Mouse (Mus musculus) hindbrain, embryonic 13.5 days (tissue): ENCODE results near the gene 5730522E02Rik. TPM values are rescaled to one million over a fixed set of nuclear protein-coding genes. Genes with fewer than 3 reads are reported as not detected.

Experiments
- ATAC-seq: fragments of 200-750 bp; cut with Nextera tagmentation; 2 replicates; pipeline ENCODE4 v1.8.0; 2017; ENCODE audit warnings: moderate TSS enrichment; ENCODE audit not compliant: low FRiP score
- H3K27ac ChIP-seq: fragments of 300-500 bp; sonication (generic); 2 replicates; pipeline ENCODE4 v1.5.1; 2015; ENCODE audit warnings: inconsistent platforms, mild to moderate bottlenecking, moderate library complexity
- H3K27me3 ChIP-seq: fragments of 300-500 bp; sonication (generic); 2 replicates; pipeline ENCODE4 v1.6.1; 2015; ENCODE audit warnings: mild to moderate bottlenecking, inconsistent platforms
- H3K36me3 ChIP-seq: fragments of 300-500 bp; sonication (generic); 2 replicates; pipeline ENCODE4 v1.6.1; 2015; ENCODE audit warnings: mild to moderate bottlenecking, inconsistent platforms
- H3K4me1 ChIP-seq: fragments of 300-500 bp; sonication (generic); replicated peaks from 2 replicates; pipeline ENCODE4 v1.6.1; 2015; ENCODE audit warnings: inconsistent platforms
- H3K4me2 ChIP-seq: fragments of 300-500 bp; sonication (generic); 2 replicates; pipeline ENCODE4 v1.6.1; 2015; ENCODE audit warnings: inconsistent platforms, mild to moderate bottlenecking, moderate library complexity
- H3K4me3 ChIP-seq: fragments of 300-500 bp; sonication (generic); 2 replicates; pipeline ENCODE4 v1.5.1; 2015; ENCODE audit warnings: mild to moderate bottlenecking, inconsistent platforms
- H3K9ac ChIP-seq: fragments of 300-500 bp; sonication (generic); 2 replicates; pipeline ENCODE4 v1.6.1; 2015; ENCODE audit warnings: mild to moderate bottlenecking, inconsistent platforms
- H3K9me3 ChIP-seq: fragments of 300-500 bp; sonication (generic); 2 replicates; pipeline ENCODE4 v1.6.1; 2016; ENCODE audit warnings: inconsistent platforms
- WGBS: fragments of 180-500 bp; shearing (Covaris S2); methylation state at CpG from one replicate; pipeline ENCODE4 v1.1.7; 2015; 5-methylcytosine and 5-hydroxymethylcytosine counted together
- polyA plus RNA-seq: library from polyadenylated mRNA; unstranded; fragments of >200 nt; fragmentation: Nextera tagmentation; extraction: Ambion mirVana; gene quantifications from 2 replicates; pipeline ENCODE4 v1.2.1, GENCODE M21; 2015

The 5730522E02Rik gene
- polyA plus RNA-seq, 1 experiment from 2014 or later, result 15.7 TPM

DNA sequence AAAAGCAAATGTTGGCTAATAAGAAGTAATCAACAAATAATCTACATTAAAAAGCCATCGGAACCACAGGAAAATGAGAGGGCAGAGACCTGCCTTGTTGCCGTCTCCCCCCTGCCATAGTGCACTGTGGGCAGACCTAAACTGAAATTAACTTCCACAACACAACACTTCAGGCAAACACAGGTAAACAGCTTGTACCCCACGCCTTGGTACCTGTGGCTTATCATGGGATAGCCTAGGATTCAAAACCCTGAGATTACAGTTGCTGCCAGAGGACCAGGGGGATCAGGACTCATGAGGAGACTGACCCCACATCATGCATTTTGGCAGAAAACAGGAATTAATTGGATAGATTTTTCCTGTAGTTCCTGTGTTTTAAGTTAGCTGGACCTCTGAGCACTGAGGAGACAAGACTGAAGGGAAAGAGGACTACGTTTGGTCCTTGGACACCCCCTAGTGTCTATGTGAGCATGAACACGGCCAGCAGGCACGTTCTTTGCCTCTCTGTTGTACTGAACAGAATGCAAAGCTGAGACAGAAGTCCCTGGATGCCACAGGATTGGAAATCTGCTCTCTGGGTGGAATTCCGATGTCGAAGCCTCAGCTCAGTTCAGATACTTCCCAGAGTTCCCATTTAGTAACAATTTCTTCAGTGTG is 136.8 kb downstream of the 5730522E02Rik start:
- Histone ChIP-seq H3K27ac (peak overlapping the region; percentile 25), H3K9me3 (no peaks in the 10 kb centered on the region), H3K9ac (no peak overlapping the region), H3K4me3 (no peak overlapping the region), H3K4me1 (peaks cover 10% of the 10 kb centered on the region; the same call in 1 of the 2 replicates), H3K27me3 (no peaks in the 10 kb centered on the region), H3K36me3 (no peaks in the 10 kb centered on the region), H3K4me2 (no peak overlapping the region)
- ATAC-seq, result peak; percentile 89
- 46% methylated on average over 8 of the region's 8 CpGs for WGBS

DNA sequence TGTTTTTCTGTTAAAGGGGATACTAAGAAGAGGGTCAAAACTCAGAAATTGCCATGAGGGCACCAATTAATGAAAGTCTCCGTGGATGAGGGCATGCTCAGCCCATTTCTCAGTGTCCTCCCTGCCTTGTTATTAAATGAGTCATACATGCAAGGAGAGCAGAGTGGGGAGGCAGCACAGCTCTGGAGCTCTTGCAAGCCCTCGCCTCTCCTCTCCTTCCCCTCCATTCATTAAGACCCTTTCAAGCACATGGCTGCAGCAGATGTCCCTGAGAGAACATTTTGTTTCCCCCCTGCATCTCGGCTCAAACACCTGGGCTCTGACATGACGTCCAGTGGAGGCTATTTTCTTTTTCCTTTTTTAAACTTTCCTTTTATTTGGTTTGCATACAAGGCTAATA is 138.5 kb downstream of the 5730522E02Rik start:
- H3K9me3 ChIP-seq, result no peaks in the 10 kb centered on the region
- H3K9ac ChIP-seq, result no peak overlapping the region
- H3K27ac ChIP-seq, result peak overlapping the region; percentile 50
- no peak overlapping the region for H3K4me2 ChIP-seq
- H3K4me1 ChIP-seq, result peaks cover 10% of the 10 kb centered on the region; the same call in 1 of the 2 replicates
- H3K36me3 ChIP-seq, result no peaks in the 10 kb centered on the region
- WGBS, result 47% methylated on average over 4 of the region's 4 CpGs
- no peaks in the 10 kb centered on the region for H3K27me3 ChIP-seq
- no peak overlapping the region for H3K4me3 ChIP-seq
- peak; percentile 27; the same call in 1 of the 2 replicates for ATAC-seq

DNA sequence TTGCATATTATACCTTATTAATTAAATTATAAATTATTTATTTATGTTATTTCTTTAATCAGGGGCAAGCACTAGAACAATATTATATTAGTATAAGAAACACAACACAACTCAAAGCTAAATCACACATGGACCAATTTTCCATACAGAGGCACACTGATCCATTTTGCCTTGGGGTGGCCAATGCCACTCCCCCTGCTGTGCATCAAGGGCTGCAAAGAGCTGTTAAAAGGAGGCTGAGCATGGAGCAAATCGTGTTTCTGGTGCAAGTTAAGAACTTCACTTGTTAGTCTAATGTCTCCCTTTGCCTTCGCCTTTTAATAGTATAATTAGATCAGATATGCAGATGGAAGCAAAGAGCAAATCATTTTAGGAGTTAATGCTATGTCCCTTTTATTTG is 147.3 kb downstream of the 5730522E02Rik start:
- H3K4me1 ChIP-seq, result peaks cover 4% of the 10 kb centered on the region; the same call in 1 of the 2 replicates
- ATAC-seq, result no peak

DNA sequence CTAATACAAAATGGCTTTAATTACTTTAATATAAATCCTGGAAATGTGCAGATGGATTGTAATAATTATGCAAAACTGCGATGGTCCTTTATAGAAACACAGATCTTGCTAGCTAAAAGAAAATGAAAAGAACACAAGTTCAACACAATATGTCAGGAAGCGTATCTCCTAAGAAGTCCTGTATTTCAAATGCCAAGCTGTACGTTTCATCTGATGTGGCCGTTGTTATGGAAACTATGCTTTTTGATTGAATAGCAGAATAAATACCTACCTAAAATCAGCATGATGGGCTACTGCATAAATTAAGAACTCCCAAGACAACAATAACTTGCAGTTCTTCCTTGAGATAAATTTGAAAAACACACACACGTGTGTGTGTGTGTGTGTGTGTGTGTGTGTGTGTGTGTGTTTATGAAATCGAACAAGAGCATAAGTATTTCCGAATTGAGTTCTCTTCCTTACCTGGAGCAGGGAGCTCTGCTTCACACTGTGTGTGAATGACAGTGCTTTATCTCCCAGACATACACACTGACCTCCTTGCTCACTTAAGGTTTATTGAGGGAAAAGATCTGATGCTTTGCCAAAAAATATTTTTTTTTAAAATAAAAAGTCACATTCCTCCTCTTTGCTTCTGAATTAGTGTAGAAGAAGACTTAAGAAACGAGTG is 149.0 kb downstream of the 5730522E02Rik start:
- Histone ChIP-seq H3K27ac (no peak overlapping the region; the same call in 1 of the 2 replicates), H3K4me1 (peaks cover 4% of the 10 kb centered on the region; the same call in 1 of the 2 replicates), H3K9me3 (no peaks in the 10 kb centered on the region), H3K4me2 (no peak overlapping the region), H3K9ac (no peak overlapping the region), H3K4me3 (no peak overlapping the region), H3K27me3 (no peaks in the 10 kb centered on the region), H3K36me3 (no peaks in the 10 kb centered on the region)
- no peak for ATAC-seq
- WGBS, result 62% methylated on average over 8 of the region's 8 CpGs

More for the DNA sequence above, 147.3 kb downstream of the 5730522E02Rik start:
- Histone ChIP-seq H3K4me2 (no peak overlapping the region), H3K36me3 (no peaks in the 10 kb centered on the region), H3K9ac (no peak overlapping the region), H3K27ac (no peak overlapping the region), H3K9me3 (no peaks in the 10 kb centered on the region), H3K27me3 (no peaks in the 10 kb centered on the region), H3K4me3 (no peak overlapping the region)
- WGBS, result 44% methylated on average over 2 of the region's 2 CpGs

DNA sequence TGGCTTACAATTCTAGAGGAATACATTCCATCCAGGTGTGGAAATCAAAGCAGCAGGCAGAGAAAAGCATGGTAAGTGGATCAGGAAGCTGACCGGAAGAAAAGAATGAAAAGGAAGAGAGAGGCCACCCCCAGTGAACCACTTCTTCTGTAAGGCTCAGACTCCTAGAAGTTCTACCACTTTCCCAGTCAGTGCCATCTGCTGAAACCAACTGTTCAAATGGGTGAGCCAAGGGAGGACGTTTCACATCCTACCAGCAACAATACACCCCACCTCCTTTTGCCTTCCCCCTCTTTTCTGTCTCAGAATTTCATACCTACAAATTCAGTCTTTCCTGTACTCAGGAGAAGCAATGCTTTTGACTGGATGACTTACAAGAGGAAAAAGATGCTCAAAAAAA is 197.0 kb downstream of the 5730522E02Rik start:
- peaks cover 10% of the 10 kb centered on the region; the same call in 1 of the 2 replicates for H3K4me1 ChIP-seq
- H3K27me3 ChIP-seq, result no peaks in the 10 kb centered on the region
- H3K27ac ChIP-seq, result no peak overlapping the region
- H3K9me3 ChIP-seq, result no peaks in the 10 kb centered on the region
- WGBS, result 72% methylated on average over 2 of the region's 2 CpGs
- no peak for ATAC-seq
- H3K9ac ChIP-seq, result no peak overlapping the region
- H3K36me3 ChIP-seq, result no peaks in the 10 kb centered on the region
- H3K4me2 ChIP-seq, result no peak overlapping the region
- no peak overlapping the region for H3K4me3 ChIP-seq

DNA sequence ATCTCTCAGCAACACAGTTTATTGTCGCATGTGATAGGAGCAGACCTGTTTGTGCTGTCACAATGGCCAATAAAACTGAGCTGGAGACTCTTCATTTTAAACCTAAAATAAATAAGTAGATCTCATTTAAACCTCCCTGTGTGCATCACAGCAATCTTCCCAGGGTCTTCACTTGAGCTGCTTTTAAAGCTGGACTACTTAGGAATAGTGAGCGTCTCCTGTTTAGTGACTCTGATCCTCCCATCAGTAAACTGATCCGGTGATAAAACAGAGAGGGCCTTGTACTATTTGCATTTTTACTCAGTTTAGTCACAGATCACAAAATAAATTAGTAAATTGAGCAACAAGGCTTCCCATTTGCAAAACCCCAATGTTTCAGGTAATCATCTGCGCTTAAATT is 206.5 kb downstream of the 5730522E02Rik start:
- H3K4me2 ChIP-seq, result no peak overlapping the region
- no peak overlapping the region for H3K27ac ChIP-seq
- H3K4me3 ChIP-seq, result no peak overlapping the region
- no peaks in the 10 kb centered on the region for H3K36me3 ChIP-seq
- H3K27me3 ChIP-seq, result no peaks in the 10 kb centered on the region
- 84% methylated on average over 4 of the region's 4 CpGs for WGBS
- H3K9ac ChIP-seq, result no peak overlapping the region
- H3K9me3 ChIP-seq, result no peaks in the 10 kb centered on the region
- 0 out of 2 replicates have a peak, but pooled peaks cover 4% of the 10 kb centered on the region for H3K4me1 ChIP-seq
- ATAC-seq, result no peak

DNA sequence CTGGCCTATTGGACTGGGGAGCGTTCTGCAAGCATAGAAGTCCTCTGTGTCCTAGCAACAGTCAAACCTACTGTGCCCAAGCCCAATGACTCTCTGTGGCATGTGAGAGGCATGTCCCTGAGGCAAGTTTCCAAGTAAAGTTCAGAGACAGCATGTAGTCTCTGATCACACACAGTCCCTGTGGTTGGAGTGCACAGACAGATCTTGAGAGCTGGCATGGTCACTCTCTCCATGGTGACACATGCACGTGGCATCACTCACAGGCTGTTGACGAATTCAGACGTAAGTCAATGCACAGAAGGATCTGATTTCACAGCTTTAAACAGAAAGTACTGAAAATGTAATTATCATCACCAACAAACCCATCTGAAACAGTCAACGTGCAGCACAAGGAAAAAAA is 210.8 kb downstream of the 5730522E02Rik start:
- no peaks in the 10 kb centered on the region for H3K36me3 ChIP-seq
- no peak overlapping the region for H3K4me2 ChIP-seq
- no peak overlapping the region for H3K27ac ChIP-seq
- no peak overlapping the region for H3K9ac ChIP-seq
- H3K27me3 ChIP-seq, result no peaks in the 10 kb centered on the region
- 64% methylated on average over 5 of the region's 5 CpGs for WGBS
- no peaks in the 10 kb centered on the region for H3K9me3 ChIP-seq
- H3K4me1 ChIP-seq, result 0 out of 2 replicates have a peak, but pooled peaks cover 6% of the 10 kb centered on the region
- ATAC-seq, result no peak
- H3K4me3 ChIP-seq, result no peak overlapping the region

DNA sequence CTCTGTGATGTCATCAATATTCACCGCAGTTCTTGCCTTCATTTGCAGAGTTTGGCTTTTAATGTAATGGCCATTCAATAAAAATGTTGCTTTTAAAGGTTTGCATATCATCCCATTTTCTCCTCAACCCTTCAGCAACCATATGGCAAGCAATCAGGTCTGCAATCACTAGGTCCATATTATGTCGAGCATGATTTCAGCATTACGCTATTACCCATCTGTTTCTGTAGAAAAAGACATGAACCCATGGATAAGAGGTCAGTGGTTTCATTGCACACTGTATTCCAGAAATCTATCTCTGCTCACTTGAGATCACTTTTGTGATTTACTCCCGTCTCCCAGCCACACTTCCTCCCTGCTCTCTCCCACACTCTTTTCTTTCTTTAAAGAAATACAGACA is 213.1 kb downstream of the 5730522E02Rik start:
- WGBS, result 62% methylated on average over 4 of the region's 4 CpGs
- H3K27me3 ChIP-seq, result no peaks in the 10 kb centered on the region
- H3K9me3 ChIP-seq, result no peaks in the 10 kb centered on the region
- no peak overlapping the region for H3K4me2 ChIP-seq
- no peaks in the 10 kb centered on the region for H3K36me3 ChIP-seq
- peaks cover 13% of the 10 kb centered on the region; the same call in 1 of the 2 replicates for H3K4me1 ChIP-seq
- ATAC-seq, result no peak
- H3K4me3 ChIP-seq, result no peak overlapping the region
- peak overlapping the region; percentile 44 for H3K27ac ChIP-seq
- no peak overlapping the region for H3K9ac ChIP-seq

DNA sequence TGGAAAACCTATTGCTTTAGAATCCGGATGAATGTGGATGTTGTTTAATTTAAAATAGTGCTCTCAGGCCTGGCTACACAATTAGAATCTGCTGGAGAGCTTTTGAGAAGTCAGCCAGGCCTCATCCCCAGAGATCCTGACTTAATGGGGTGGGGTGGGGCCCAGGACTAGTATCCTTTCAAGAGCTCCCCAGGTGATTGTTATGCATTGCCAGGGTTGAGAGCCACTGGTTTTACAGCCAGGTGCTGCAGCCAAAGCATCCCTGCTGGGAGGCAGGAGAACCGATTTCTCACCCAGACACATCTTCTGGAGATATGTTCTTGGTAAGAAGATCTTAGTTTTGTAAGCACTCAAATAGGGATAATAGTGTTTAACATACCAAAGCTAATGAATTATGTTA is 216.4 kb downstream of the 5730522E02Rik start:
- H3K9me3 ChIP-seq, result no peaks in the 10 kb centered on the region
- no peak overlapping the region for H3K9ac ChIP-seq
- no peaks in the 10 kb centered on the region for H3K36me3 ChIP-seq
- no peak overlapping the region for H3K27ac ChIP-seq
- peaks cover 13% of the 10 kb centered on the region; the same call in 1 of the 2 replicates for H3K4me1 ChIP-seq
- WGBS, result 16% methylated on average over 2 of the region's 2 CpGs
- no peak overlapping the region for H3K4me3 ChIP-seq
- H3K4me2 ChIP-seq, result no peak overlapping the region
- H3K27me3 ChIP-seq, result no peaks in the 10 kb centered on the region
- no peak for ATAC-seq

DNA sequence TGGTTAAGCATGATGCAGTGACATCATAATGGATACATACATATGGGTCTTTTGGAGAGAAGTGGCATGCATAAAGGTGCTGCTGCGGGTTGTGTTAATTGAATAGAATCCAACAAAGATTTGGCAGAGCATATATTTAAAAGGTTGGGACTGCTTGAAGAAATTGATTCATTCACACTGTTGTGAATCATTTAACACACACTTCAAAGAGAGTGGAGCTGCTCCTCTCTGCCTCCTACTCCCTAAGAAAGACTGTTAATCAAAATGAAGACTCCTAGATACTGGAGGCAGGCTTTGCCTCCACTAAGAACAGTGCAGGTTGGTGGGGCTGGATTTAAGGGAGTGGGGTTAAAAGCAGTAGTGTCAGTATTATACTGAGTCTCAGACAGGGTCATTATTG is 218.3 kb downstream of the 5730522E02Rik start:
- H3K27ac ChIP-seq, result no peak overlapping the region
- no peaks in the 10 kb centered on the region for H3K27me3 ChIP-seq
- H3K36me3 ChIP-seq, result no peaks in the 10 kb centered on the region
- 97% methylated on average over 1 of the region's 1 CpGs for WGBS
- H3K4me1 ChIP-seq, result peaks cover 8% of the 10 kb centered on the region; the same call in 1 of the 2 replicates
- H3K9ac ChIP-seq, result no peak overlapping the region
- no peak overlapping the region for H3K4me2 ChIP-seq
- no peak for ATAC-seq
- no peaks in the 10 kb centered on the region for H3K9me3 ChIP-seq
- H3K4me3 ChIP-seq, result no peak overlapping the region

DNA sequence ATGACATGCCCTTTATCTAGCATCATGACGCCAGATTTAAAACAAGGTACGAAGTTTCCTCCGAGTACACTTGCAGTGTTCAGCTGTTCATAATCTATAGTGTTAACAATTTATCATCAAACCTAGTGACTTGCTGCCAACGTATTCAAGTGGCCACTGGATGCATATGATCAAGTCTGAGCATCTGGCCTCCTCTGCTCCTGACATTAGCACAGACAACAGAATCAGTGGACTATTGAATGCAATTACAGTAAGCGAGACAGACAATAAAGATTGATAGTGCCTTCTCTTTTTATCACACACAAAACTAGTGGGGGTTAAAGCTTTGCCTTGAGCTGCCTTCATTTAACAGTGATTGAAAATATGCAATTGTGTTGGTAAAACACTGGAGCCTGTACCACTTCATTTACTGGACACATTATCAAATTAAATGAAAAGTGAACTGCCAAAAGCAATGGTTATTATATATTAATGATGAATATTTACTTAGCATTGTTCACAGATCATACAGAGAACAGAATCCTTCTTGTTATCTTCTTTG is 231.8 kb downstream of the 5730522E02Rik start:
- H3K4me2 ChIP-seq, result no peak overlapping the region
- H3K36me3 ChIP-seq, result no peaks in the 10 kb centered on the region
- H3K4me1 ChIP-seq, result 0 out of 2 replicates have a peak, but pooled peaks cover 4% of the 10 kb centered on the region
- 0 out of 2 replicates have a peak, but pooled peaks have one; percentile 28 for ATAC-seq
- H3K27ac ChIP-seq, result 0 out of 2 replicates have a peak overlapping the region, but pooled peaks have one; percentile 32
- no peaks in the 10 kb centered on the region for H3K9me3 ChIP-seq
- no peak overlapping the region for H3K4me3 ChIP-seq
- 42% methylated on average over 5 of the region's 5 CpGs for WGBS
- no peak overlapping the region for H3K9ac ChIP-seq
- H3K27me3 ChIP-seq, result no peaks in the 10 kb centered on the region

DNA sequence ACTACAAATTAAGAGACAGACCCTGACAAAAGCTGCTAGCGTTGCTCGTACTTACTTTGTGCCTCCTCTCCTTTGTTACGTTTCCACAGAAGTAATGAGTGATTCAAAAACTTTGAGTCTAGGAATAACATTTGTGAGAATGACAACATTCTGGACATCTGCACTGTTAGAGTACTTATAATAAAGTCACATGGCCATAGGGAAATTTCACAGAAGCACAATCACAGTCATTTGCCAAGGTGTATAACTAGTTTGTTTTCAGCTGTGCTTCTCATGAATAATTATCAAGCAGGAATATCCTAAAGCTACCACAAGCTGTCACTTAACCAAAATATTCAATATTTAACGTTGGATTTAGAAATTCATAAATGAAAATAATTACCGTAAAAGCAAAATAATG is 269.1 kb downstream of the 5730522E02Rik start:
- H3K36me3 ChIP-seq, result no peaks in the 10 kb centered on the region
- H3K9ac ChIP-seq, result no peak overlapping the region
- no peak overlapping the region for H3K4me2 ChIP-seq
- H3K27ac ChIP-seq, result no peak overlapping the region
- ATAC-seq, result no peak
- no peaks in the 10 kb centered on the region for H3K9me3 ChIP-seq
- peaks cover 4% of the 10 kb centered on the region; the same call in 1 of the 2 replicates for H3K4me1 ChIP-seq
- H3K4me3 ChIP-seq, result no peak overlapping the region
- no peaks in the 10 kb centered on the region for H3K27me3 ChIP-seq
- WGBS, result 69% methylated on average over 5 of the region's 5 CpGs
